Mouse (Mus musculus) kidney, postnatal 0 days (tissue): ENCODE measurements around the gene Synpr. TPM values are rescaled to one million over a fixed set of nuclear protein-coding genes. Genes with fewer than 3 reads are reported as not detected.

ENCODE experiments used
- ATAC-seq: fragments of 200-750 bp; cut with Nextera tagmentation; replicated peaks from 2 replicates; pipeline ENCODE4 v1.8.0; 2017; ENCODE audit warnings: low read depth, moderate number of reproducible peaks, moderate TSS enrichment, moderate library complexity; ENCODE audit not compliant: low FRiP score
- DNase-seq: peaks from one replicate; pipeline ENCODE4 v3.0.0-alpha.2; 2016; ENCODE audit warnings: low spot score
- H3K27ac ChIP-seq: fragments of 300-500 bp; sonication (generic); 2 replicates; pipeline ENCODE4 v1.5.1; 2014; ENCODE audit warnings: mild to moderate bottlenecking
- H3K27me3 ChIP-seq: fragments of 300-500 bp; sonication (generic); 2 replicates; pipeline ENCODE4 v1.6.1; 2014; ENCODE audit warnings: low read length, mixed read lengths; ENCODE audit not compliant: insufficient read depth
- H3K36me3 ChIP-seq: fragments of 300-500 bp; sonication (generic); 2 replicates; pipeline ENCODE4 v1.6.1; 2014; ENCODE audit warnings: low read length, mixed read lengths; ENCODE audit not compliant: insufficient read depth
- H3K4me1 ChIP-seq: fragments of 300-500 bp; sonication (generic); replicated peaks from 2 replicates; pipeline ENCODE4 v1.6.1; 2014; ENCODE audit warnings: antibody characterized with exemption, low read length, mixed read lengths; ENCODE audit not compliant: insufficient read depth
- H3K4me2 ChIP-seq: fragments of 300-500 bp; sonication (generic); 2 replicates; pipeline ENCODE4 v1.6.1; 2014; ENCODE audit warnings: mild to moderate bottlenecking, low read length, moderate library complexity, mixed read lengths
- H3K4me3 ChIP-seq: fragments of 300-500 bp; sonication (generic); replicated peaks from 2 replicates; pipeline ENCODE4 v1.5.1; 2014; ENCODE audit warnings: low read depth, low read length
- H3K9ac ChIP-seq: fragments of 300-500 bp; sonication (generic); 2 replicates; pipeline ENCODE4 v1.6.1; 2014; ENCODE audit warnings: low read depth, low read length
- H3K9me3 ChIP-seq: fragments of 300-500 bp; sonication (generic); replicated peaks from 2 replicates; pipeline ENCODE4 v1.6.1; 2016; ENCODE audit warnings: low read length, inconsistent platforms, mixed read lengths
- CTCF ChIP-seq: IDR thresholded peaks from 2 replicates; pipeline ENCODE4 v1.5.1; 2016; ENCODE audit warnings: antibody characterized with exemption, low read depth, mild to moderate bottlenecking, moderate library complexity
- WGBS: fragments of 180-500 bp; shearing (Covaris S2); extraction: QIAGEN DNeasy Blood & Tissue Kit; methylation state at CpG from one replicate; pipeline ENCODE4 v1.1.7; 2014; 5-methylcytosine and 5-hydroxymethylcytosine counted together
- polyA plus RNA-seq: library from polyadenylated mRNA; unstranded; fragments of >200 nt; fragmentation: Nextera tagmentation; extraction: Ambion mirVana; gene quantifications from 2 replicates; pipeline ENCODE4 v1.2.1, GENCODE M21; 2015

Gene Synpr
- polyA plus RNA-seq, 1 experiment from 2014 or later, result 0.75 TPM

- H3K9ac ChIP-seq, result no peak overlapping the region
- no peak for TF ChIP-seq CTCF
- no peak overlapping the region for H3K4me2 ChIP-seq
- H3K4me1 ChIP-seq, result no peaks in the 10 kb centered on the region
- ATAC-seq, result 0 out of 2 replicates have a peak, but pooled peaks have one; percentile 17
- H3K36me3 ChIP-seq, result no peaks in the 10 kb centered on the region
- no peak for DNase-seq
- no peak overlapping the region for H3K27ac ChIP-seq
- no peaks in the 10 kb centered on the region for H3K9me3 ChIP-seq
- no peaks in the 10 kb centered on the region for H3K27me3 ChIP-seq
- 79% methylated on average over 6 of the region's 6 CpGs for WGBS
- H3K4me3 ChIP-seq, result no peak overlapping the region
Measured at GRCm38 (mm10) chr14:13440723-13441122, 156.1 kb downstream of the Synpr start.

DNA sequence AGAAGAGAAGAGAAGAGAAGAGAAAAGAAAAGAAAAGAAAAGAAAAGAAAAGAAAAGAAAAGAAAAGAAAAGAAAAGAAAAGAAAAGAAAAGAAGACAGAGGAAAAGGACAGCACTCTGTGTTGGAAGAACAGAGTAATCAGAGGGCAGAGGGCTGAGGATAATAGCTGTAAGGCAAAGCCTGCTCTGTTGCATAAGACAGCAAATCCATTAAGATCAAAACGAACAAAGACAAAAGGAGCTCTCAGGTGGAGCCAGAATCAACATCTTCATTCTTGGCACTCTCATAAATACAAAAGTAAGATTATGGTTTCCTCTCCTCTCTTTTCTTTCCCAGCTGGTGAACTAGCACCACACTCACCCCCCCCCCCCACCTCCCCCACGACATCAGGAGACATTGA lies 160.3 kb downstream of the Synpr start:
- 32% methylated on average over 2 of the region's 2 CpGs for WGBS

GRCm38 (mm10) chr14:13453461-13454204 lies 169.1 kb downstream of the Synpr start:
- TF ChIP-seq CTCF, result no peak
- peak; percentile 45 for DNase-seq
- no peak; the same call in 1 of the 2 replicates for ATAC-seq

More for the DNA sequence above, 160.3 kb downstream of the Synpr start:
- Histone ChIP-seq H3K36me3 (no peaks in the 10 kb centered on the region), H3K27me3 (no peaks in the 10 kb centered on the region), H3K9me3 (no peaks in the 10 kb centered on the region), H3K4me2 (no peak overlapping the region), H3K27ac (no peak overlapping the region), H3K4me3 (no peak overlapping the region), H3K4me1 (no peaks in the 10 kb centered on the region), H3K9ac (no peak overlapping the region)
- no peak for DNase-seq
- TF ChIP-seq CTCF, result no peak
- ATAC-seq, result no peak

GRCm38 (mm10) chr14:13454991-13455390 lies 170.4 kb downstream of the Synpr start:
- DNase-seq (no peak), ATAC-seq (no peak)
- Histone ChIP-seq H3K9me3 (no peaks in the 10 kb centered on the region), H3K27ac (no peak overlapping the region), H3K27me3 (no peaks in the 10 kb centered on the region), H3K36me3 (no peaks in the 10 kb centered on the region), H3K4me1 (no peaks in the 10 kb centered on the region), H3K4me3 (no peak overlapping the region), H3K4me2 (no peak overlapping the region), H3K9ac (no peak overlapping the region)
- no peak for TF ChIP-seq CTCF

More at GRCm38 (mm10) chr14:13453461-13454204, 169.1 kb downstream of the Synpr start:
- Histone ChIP-seq H3K4me1 (no peaks in the 10 kb centered on the region), H3K4me3 (no peak overlapping the region), H3K27ac (no peak overlapping the region), H3K4me2 (no peak overlapping the region), H3K36me3 (no peaks in the 10 kb centered on the region), H3K9me3 (no peaks in the 10 kb centered on the region), H3K27me3 (no peaks in the 10 kb centered on the region), H3K9ac (no peak overlapping the region)
- 19% methylated on average over 3 of the region's 3 CpGs for WGBS

- peak; percentile 20 for DNase-seq
- H3K36me3 ChIP-seq, result no peaks in the 10 kb centered on the region
- H3K27ac ChIP-seq, result no peak overlapping the region
- H3K9me3 ChIP-seq, result no peaks in the 10 kb centered on the region
- ATAC-seq, result no peak
- no peak overlapping the region for H3K4me3 ChIP-seq
- WGBS, result 14% methylated on average over 1 of the region's 1 CpGs
- no peaks in the 10 kb centered on the region for H3K4me1 ChIP-seq
- no peaks in the 10 kb centered on the region for H3K27me3 ChIP-seq
- H3K4me2 ChIP-seq, result no peak overlapping the region
- TF ChIP-seq CTCF, result peak; percentile 50
- no peak overlapping the region for H3K9ac ChIP-seq
Measured at GRCm38 (mm10) chr14:13459333-13459732, 174.8 kb downstream of the Synpr start.

DNA sequence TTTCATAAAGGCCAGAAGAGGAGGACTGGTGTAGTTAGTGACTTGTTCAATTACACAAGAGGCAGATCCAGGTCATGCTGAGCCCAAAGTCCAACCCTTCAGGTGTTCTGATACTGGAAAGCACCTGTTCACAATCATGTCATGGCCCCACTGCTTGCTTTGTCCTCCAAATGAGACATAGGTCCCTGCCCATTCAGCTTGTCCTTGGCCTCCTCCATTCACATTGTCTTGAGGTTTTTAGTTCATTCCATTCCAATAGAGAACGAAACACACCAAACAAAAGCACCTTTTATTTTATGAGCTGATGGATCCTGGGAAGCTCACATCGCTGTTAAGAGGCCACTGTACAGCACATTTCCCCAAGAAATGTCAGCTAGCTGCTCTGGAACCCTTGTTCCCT lies 184.6 kb downstream of the Synpr start:
- H3K4me1 ChIP-seq, result no peaks in the 10 kb centered on the region
- no peak overlapping the region for H3K9ac ChIP-seq
- no peaks in the 10 kb centered on the region for H3K9me3 ChIP-seq
- H3K4me2 ChIP-seq, result no peak overlapping the region
- no peak overlapping the region for H3K4me3 ChIP-seq
- no peaks in the 10 kb centered on the region for H3K36me3 ChIP-seq
- 73% methylated on average over 2 of the region's 2 CpGs for WGBS
- no peak overlapping the region for H3K27ac ChIP-seq
- TF ChIP-seq CTCF, result no peak
- H3K27me3 ChIP-seq, result no peaks in the 10 kb centered on the region
- ATAC-seq (no peak), DNase-seq (no peak)
